Mouse (Mus musculus): ENCODE results near the gene Oog3.

Oog3 gene

GRCm38 (mm10) chr4:144162563-144162962 is at the start of gene Oog3:
Gene Oog3 (minus strand): TSS chr4:144162663.
- DNase-seq (ENCODE audit: low spot score in 2 of 2), result no peak

- DNase-seq (ENCODE audit: low spot score in 2 of 2), result no peak
Observed at GRCm38 (mm10) chr4:144190419-144190818, 28.0 kb upstream of the Oog3 start, which contains the start of gene Oog2. Gene Oog2 (plus strand): TSS chr4:144190719.
